Mouse (Mus musculus): ENCODE measurements at regions not wholly inside any gene's neighbourhood (a gene's known extent, or its start where the extent isn't known, plus 50 kb on each side); places are given as distances from the start of the nearest gene placed in this dataset.

DNA sequence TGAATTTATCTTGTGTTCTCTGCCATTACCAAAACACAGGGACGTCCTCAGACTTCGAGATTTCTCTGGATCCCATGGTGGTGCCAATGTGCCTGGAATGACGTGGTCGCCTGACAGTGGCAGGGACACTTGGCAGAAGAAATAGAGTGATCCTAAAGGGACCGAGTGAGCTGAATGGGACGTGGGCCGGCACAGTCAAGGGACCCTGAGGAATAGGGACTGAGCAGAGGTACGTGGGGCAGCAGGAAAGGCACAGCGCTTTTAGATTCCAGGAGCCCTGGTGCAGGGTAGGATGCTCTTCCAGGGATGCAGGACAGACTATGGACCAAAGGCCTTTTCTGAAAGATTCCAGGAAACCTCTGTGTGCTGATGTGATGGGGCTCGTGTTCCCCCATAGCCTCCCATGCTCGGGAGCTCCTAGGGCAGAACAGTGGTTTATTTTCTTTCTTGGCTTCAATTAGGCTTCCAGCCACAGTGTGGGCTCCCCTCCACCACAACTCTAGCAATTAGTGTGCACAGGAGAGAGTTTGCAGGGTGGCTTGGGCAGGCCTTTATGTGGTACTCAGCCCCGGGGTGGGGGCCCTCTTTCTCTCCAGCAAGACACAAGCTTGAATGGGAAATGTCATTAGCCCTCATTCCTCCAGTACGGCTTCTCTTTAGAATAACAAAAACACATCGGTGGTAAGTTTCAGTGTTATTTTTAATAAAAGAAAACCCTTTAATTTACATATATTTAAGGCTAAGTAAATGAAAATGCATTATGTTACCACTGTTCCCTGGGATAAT, 143.0 kb upstream of the A230072I06Rik start:
- H3K27me3 ChIP-seq (ENCODE audit: insufficient read depth, poor library complexity, severe bottlenecking) = peaks cover 78% of the 10 kb centered on the region
- 66% methylated on average over 14 of the region's 14 CpGs for WGBS
- H3K4me1 ChIP-seq (replicated peaks) = peaks cover 36% of the 10 kb centered on the region
- no peak for DNase-seq (ENCODE audit: low spot score)
- H3K36me3 ChIP-seq = no peaks in the 10 kb centered on the region
- H3K9me3 ChIP-seq = no peaks in the 10 kb centered on the region
- H3K27ac ChIP-seq = peak overlapping the region; percentile 12; the same call in 1 of the 2 replicates
- H3K4me3 ChIP-seq = no peak overlapping the region

DNA sequence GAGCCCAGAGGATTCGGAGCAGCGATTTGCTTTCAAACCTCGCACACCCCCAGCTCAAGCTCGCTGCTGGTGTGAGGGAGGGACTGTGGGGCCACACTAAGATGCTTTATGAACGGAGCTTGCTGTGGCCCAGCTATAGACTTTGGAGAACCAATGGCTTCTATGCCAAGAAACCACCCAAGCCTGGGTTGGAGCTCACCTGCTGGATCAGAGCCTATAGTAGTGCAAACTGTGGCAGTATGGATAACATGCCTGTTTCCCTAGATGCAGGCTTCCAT, 142.5 kb upstream of the A230072I06Rik start:
- Histone ChIP-seq H3K4me1 (replicated peaks) (peaks cover 36% of the 10 kb centered on the region), H3K36me3 (no peaks in the 10 kb centered on the region), H3K27me3 (ENCODE audit: insufficient read depth, poor library complexity, severe bottlenecking) (peaks cover 77% of the 10 kb centered on the region), H3K27ac (no peak overlapping the region), H3K9me3 (no peaks in the 10 kb centered on the region), H3K4me3 (no peak overlapping the region)
- no peak for DNase-seq (ENCODE audit: low spot score)
- 59% methylated on average over 5 of the region's 5 CpGs for WGBS

DNA sequence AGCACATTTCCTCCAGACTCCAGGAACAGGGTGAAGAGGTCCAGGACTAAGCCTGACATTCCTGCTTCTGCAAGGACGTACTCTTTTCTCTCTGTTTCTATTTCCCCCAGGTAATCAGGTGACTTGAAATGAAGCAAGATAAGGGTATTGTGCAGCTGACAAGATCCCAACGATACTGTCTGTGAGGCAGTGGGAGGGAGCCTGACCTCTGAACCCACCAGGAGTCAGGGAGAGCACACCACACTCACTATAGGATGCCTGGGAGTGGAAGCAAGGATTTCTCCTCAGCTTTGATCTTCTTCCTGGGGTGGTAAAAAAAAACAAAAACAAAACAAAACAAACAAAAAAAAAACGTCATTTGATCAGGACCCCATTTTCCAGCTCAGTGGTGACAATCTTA, 141.1 kb upstream of the A230072I06Rik start:
- DNase-seq (ENCODE audit: low spot score) = no peak
- Histone ChIP-seq H3K36me3 (no peaks in the 10 kb centered on the region), H3K27ac (0 out of 2 replicates have a peak overlapping the region, but pooled peaks have one; percentile 29), H3K4me3 (no peak overlapping the region), H3K27me3 (ENCODE audit: insufficient read depth, poor library complexity, severe bottlenecking) (peaks cover 68% of the 10 kb centered on the region), H3K9me3 (no peaks in the 10 kb centered on the region), H3K4me1 (replicated peaks) (peaks cover 41% of the 10 kb centered on the region)
- 11% methylated on average over 3 of the region's 3 CpGs for WGBS

DNA sequence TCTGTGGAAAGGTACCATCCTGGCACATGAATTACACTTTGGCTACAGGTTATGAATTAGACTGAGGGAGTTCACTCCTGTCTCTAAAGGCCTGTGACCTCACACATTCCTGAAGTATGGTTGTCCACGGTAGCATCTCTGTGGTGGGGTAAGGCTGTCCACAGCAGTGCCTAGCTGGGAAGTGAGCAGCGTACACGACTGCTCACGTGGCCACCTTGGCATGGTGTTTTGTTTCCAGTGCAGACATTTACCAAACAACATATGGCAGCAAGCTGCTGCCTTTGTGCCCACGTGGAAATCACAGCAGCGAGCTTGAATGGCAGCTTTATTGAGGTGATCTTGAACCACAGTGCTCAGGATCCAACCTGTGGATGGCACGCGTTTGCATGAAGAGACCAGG, 140.7 kb upstream of the A230072I06Rik start:
- no peak for DNase-seq (ENCODE audit: low spot score)

DNA sequence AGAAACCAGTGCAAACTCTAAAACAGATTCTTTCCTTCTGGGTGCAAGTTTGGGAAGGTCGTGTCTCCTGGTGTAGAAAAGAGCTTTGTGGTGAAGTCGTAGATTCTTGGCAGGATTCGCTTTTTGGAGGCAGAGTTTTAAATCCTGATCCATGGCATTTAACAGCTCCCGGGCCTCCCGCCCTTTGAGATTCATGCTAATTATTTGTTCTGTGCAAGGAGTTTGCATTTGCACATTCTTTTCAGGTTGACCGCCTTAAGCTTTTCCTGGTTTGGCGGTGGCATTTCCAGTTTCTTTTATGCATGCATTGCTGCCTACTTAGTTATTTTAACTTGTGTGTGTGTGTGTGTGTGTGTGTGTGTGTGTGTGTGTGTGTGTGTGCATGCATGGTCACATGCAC, 126.9 kb upstream of the A230072I06Rik start:
- WGBS = 56% methylated on average over 7 of the region's 7 CpGs
- Histone ChIP-seq H3K4me1 (replicated peaks) (peaks cover 18% of the 10 kb centered on the region; the same call in 1 of the 2 replicates), H3K27me3 (ENCODE audit: insufficient read depth, poor library complexity, severe bottlenecking) (peaks cover 36% of the 10 kb centered on the region), H3K36me3 (no peaks in the 10 kb centered on the region), H3K9me3 (no peaks in the 10 kb centered on the region), H3K27ac (no peak overlapping the region), H3K4me3 (no peak overlapping the region)
- no peak for DNase-seq (ENCODE audit: low spot score)

More for the DNA sequence above, 140.7 kb upstream of the A230072I06Rik start:
- Histone ChIP-seq H3K9me3 (no peaks in the 10 kb centered on the region), H3K36me3 (no peaks in the 10 kb centered on the region), H3K4me3 (no peak overlapping the region), H3K4me1 (replicated peaks) (peaks cover 41% of the 10 kb centered on the region), H3K27me3 (ENCODE audit: insufficient read depth, poor library complexity, severe bottlenecking) (peaks cover 63% of the 10 kb centered on the region), H3K27ac (no peak overlapping the region)
- WGBS = 65% methylated on average over 8 of the region's 8 CpGs

DNA sequence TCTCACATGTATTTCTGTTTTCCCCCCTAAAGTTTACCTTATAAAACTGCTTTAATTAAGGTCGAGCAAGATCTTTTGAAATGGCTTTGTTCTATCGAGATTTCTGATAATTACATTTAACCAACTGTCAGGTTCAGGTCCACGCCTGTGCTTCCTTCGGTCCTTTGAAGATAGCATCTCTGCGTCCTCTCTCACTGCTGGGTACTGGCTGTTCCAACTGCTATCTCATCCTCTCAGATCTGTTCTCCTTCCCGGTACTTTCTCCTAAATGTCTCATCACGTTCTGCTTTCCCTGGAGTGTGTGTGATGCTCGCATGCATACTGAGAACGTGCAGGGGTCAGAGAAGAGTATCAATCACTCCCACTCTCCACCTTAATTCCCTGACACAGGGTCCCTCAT, 125.8 kb upstream of the A230072I06Rik start:
- WGBS = 85% methylated on average over 9 of the region's 9 CpGs
- DNase-seq (ENCODE audit: low spot score) = no peak
- 0 out of 2 replicates have a peak, but pooled peaks cover 2% of the 10 kb centered on the region for H3K9me3 ChIP-seq
- peaks cover 18% of the 10 kb centered on the region; the same call in 1 of the 2 replicates for H3K4me1 ChIP-seq (replicated peaks)
- H3K27me3 ChIP-seq (ENCODE audit: insufficient read depth, poor library complexity, severe bottlenecking) = peaks cover 36% of the 10 kb centered on the region
- H3K36me3 ChIP-seq = no peaks in the 10 kb centered on the region
- no peak overlapping the region for H3K4me3 ChIP-seq
- H3K27ac ChIP-seq = no peak overlapping the region

DNA sequence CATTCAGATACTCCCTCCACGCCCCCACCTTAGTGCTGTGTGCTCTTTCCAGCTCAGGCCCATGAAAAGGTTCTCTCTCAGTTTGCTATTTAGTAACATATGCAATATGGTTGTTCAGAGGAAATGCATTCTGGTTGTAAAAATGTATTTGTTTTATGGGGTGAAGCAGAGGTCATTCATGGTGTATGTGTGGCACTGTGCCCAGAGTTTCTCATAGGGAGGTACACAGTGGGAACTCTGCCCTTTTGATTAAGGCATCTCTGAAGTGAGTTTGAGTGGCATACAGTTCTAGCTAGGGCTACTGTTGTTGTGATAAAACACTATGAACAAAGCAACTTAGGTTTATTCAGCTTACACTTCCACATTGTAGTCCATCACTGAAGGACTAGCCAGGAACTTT, 121.7 kb upstream of the A230072I06Rik start:
- WGBS = 86% methylated on average over 1 of the region's 1 CpGs
- Histone ChIP-seq H3K9me3 (0 out of 2 replicates have a peak, but pooled peaks cover 2% of the 10 kb centered on the region), H3K27ac (no peak overlapping the region), H3K4me3 (no peak overlapping the region), H3K27me3 (ENCODE audit: insufficient read depth, poor library complexity, severe bottlenecking) (peaks cover 24% of the 10 kb centered on the region), H3K4me1 (replicated peaks) (peaks cover 6% of the 10 kb centered on the region; the same call in 1 of the 2 replicates), H3K36me3 (no peaks in the 10 kb centered on the region)
- no peak for DNase-seq (ENCODE audit: low spot score)

DNA sequence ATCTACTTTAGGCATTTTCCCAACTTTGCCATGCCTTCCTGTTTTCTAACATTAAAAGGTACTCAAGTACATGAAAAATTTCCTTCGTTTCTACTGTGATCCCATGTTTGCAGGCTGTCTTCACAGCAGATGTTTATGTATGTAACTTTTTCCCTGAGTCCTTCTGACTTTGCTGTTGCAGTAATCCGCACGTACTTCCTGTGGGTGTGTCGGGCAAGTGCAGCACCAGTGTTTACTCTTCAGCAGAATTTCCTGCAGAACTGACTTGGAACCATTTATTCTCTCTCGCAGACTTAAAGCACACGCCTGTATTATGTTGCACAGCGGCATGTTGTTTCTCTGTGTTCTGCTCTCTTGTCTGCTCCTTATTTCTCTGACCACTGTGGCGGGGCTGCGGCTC, 120.4 kb upstream of the A230072I06Rik start:
- WGBS = 92% methylated on average over 9 of the region's 9 CpGs
- H3K27ac ChIP-seq = no peak overlapping the region
- peaks cover 9% of the 10 kb centered on the region for H3K4me1 ChIP-seq (replicated peaks)
- peaks cover 29% of the 10 kb centered on the region for H3K27me3 ChIP-seq (ENCODE audit: insufficient read depth, poor library complexity, severe bottlenecking)
- 0 out of 2 replicates have a peak, but pooled peaks cover 2% of the 10 kb centered on the region for H3K9me3 ChIP-seq
- DNase-seq (ENCODE audit: low spot score) = no peak
- H3K36me3 ChIP-seq = no peaks in the 10 kb centered on the region
- H3K4me3 ChIP-seq = no peak overlapping the region

DNA sequence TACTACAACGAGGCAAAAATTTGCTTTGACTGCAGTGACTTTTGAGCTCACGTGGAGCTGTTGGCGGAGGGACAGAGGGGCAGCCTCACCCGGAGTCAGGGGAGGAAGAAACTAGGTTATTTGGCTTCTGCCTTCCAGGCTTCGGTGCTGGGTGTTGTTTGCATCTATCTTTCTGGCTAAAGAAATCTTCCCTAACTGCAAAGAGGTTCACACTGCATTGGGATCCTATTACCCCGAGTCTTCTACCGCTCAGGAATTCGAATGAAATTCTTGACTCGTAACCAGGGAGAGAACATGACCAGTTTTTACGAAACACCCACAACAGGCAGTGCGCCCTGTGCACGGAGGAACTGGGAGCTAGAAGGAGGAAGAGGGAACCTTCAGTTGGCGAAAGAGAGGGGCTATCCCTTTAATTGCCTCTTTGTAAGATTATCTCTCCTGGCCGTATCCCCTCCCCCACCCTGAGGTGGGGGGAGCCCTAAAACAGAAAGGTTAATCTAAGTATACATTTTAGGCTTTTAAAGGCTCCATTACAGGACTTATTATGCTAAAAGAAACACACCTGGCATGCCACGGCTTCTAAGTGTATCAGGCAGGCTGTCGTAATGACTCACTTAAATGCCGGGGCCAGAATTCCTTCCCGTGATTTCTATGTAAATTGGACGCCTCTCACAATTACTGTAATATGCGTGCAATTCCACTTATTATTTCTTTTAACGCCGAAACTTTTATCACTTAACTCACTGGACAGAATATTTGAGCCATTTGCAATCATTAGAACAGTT, 115.5 kb upstream of the A230072I06Rik start:
- Histone ChIP-seq H3K27me3 (ENCODE audit: insufficient read depth, poor library complexity, severe bottlenecking) (peaks cover 49% of the 10 kb centered on the region), H3K9me3 (no peaks in the 10 kb centered on the region), H3K27ac (peak overlapping the region; percentile 17; the same call in 1 of the 2 replicates), H3K4me3 (peak overlapping the region; percentile 36), H3K36me3 (no peaks in the 10 kb centered on the region), H3K4me1 (replicated peaks) (peaks cover 46% of the 10 kb centered on the region)
- peak; percentile 17 for DNase-seq (ENCODE audit: low spot score)
- 20% methylated on average over 22 of the region's 22 CpGs for WGBS

DNA sequence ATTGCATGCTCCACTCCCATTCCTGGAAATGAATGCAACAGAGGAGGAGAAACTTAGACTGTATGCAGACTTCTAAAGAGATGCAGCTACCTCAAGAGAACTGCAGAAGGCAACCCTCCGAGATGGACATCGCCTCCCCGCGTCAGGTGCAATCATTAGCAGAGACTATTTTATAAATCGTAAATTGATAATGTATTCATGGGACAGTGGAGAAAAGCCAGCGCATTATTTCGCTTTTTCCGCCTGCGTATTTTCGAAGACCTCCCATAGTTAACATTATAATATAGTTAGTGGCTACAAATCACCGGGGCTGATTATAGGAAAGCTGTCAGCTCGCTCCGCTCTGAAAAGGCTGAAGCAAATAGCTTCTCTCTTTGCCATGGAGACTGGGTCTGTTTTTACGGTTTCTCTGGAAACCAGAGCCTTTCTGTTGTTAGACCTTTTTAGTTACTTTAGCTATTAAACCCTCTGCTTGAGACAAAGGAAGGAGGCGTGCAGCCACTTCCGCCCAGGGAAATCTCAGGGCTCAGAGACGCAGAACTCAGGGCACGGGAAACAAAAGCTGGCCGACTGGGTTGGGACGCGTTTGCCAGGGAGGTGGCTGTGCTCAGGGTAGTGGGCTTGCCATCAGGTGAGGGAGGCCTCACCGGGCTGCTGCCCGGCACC, 113.0 kb upstream of the A230072I06Rik start:
- peaks cover 56% of the 10 kb centered on the region for H3K4me1 ChIP-seq (replicated peaks)
- H3K27me3 ChIP-seq (ENCODE audit: insufficient read depth, poor library complexity, severe bottlenecking) = peaks cover 51% of the 10 kb centered on the region
- 36% methylated on average over 23 of the region's 23 CpGs for WGBS

DNA sequence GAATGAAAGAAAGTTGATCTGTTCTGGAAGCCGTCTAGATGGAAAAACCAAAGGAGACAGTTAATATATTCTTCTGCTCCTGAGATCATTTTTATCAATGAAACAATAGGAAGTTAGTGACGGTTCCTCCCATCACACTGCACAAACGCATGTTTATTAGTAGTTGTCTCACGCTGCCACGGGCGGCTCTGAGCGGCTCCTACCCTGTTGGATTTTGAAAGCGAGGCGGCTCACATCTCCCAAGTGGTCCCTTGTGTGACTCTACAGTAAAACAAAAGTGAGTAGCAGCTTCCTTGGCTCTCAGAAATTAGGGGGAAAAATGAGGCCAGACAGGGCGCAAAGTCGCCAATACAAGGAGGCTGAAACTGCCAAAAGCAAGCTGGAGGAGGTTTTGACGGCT, 106.8 kb upstream of the A230072I06Rik start:
- WGBS = 81% methylated on average over 12 of the region's 12 CpGs
- Histone ChIP-seq H3K27me3 (ENCODE audit: insufficient read depth, poor library complexity, severe bottlenecking) (peaks cover 31% of the 10 kb centered on the region), H3K4me1 (replicated peaks) (peaks cover 28% of the 10 kb centered on the region), H3K36me3 (no peaks in the 10 kb centered on the region), H3K27ac (no peak overlapping the region), H3K9me3 (no peaks in the 10 kb centered on the region), H3K4me3 (no peak overlapping the region)
- no peak for DNase-seq (ENCODE audit: low spot score)

More for the DNA sequence above, 113.0 kb upstream of the A230072I06Rik start:
- H3K27ac ChIP-seq = peak overlapping the region; percentile 82
- H3K36me3 ChIP-seq = no peaks in the 10 kb centered on the region
- no peaks in the 10 kb centered on the region for H3K9me3 ChIP-seq
- peak overlapping the region; percentile 36 for H3K4me3 ChIP-seq
- peak; percentile 56 for DNase-seq (ENCODE audit: low spot score)

DNA sequence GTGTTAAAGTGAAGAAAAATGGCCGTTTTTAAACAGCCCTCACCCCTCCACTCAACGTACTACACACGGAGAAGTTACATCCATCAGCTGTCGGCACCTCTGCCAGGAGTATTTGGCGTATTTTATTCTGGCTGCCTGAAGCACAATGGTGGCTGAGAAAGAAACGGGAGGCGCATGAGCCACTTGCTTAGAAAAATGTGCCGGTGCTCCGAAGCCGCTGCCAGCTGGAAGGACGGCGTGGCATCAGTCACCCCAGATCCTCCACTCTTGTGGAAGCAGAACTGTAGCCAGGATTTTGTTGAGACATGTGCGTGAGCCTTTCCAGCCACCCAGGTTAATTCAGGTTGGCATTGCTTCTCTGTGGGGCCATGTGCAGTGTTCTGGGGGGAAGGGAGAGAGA, 103.1 kb upstream of the A230072I06Rik start:
- peaks cover 14% of the 10 kb centered on the region for H3K4me1 ChIP-seq (replicated peaks)
- no peak overlapping the region; the same call in 1 of the 2 replicates for H3K27ac ChIP-seq
- no peaks in the 10 kb centered on the region for H3K9me3 ChIP-seq
- peaks cover 15% of the 10 kb centered on the region; the same call in 1 of the 2 replicates for H3K27me3 ChIP-seq (ENCODE audit: insufficient read depth, poor library complexity, severe bottlenecking)
- WGBS = 85% methylated on average over 13 of the region's 13 CpGs
- H3K36me3 ChIP-seq = no peaks in the 10 kb centered on the region
- DNase-seq (ENCODE audit: low spot score) = no peak
- H3K4me3 ChIP-seq = no peak overlapping the region

All from hindbrain, embryonic 10.5 days (tissue).